Mouse (Mus musculus) right cerebral cortex, postnatal 10 days (tissue): ENCODE measurements around the gene Slc35b4.

Experiments used
- DNase-seq, 2 experiments: peaks; one replicate each; pipeline ENCODE4 v3.0.0; 2021; ENCODE audit warnings: low spot score in 2 of 2

Slc35b4 gene

DNA sequence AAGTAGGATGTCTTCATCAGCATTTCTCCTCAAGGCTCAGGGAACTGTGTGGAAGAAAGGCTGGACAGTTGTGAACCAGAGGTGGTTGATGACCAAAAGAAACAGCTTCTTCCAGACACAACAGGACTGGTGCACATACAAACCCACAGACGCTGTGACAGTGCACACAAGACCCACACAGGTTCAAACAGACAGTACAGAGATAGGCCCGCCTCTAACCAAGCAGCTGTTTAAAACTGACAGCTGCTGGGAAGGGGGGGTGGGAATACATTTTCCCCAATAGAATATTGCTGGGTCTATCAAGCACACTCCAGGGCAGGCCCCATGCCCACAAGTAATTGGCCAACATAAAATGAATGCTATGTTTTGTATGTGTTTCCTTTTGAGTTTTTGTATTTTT, 52.5 kb downstream of the Slc35b4 start:
- DNase-seq, result no peak

DNA sequence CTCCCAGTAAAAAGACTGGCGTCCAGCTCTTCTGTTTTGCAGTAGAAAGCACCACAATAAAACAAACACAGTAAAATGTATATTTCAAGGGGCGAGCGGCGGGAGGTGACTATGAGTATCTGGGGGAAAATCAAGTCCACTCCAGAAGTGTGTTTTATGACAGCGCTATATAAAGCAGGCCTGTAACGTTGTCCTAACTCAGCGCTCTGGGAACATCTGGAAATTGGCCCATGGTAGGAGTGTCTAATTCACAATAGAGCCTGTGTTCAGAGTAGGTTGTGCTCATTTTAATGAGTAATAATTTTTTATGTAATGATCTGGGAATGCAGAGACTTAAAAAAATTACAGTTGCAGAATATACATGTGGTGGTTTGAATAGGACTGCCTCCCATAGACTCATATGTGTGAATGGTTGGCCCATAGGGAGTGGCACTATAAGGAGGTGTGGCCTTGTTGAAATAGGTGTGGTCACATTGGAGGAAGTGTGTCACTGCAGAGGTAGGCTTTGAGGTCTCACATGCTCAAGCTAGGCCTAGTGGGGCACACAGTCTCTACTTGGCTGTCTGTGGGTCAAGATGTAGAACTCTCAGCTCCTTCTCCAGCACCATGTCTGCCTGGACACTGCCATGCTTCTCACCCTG, 60.0 kb downstream of the Slc35b4 start:
- no peak for DNase-seq

GRCm38 (mm10) chr6:34111406-34111805, 65.5 kb downstream of the Slc35b4 start:
- no peak for DNase-seq

- DNase-seq, result no peak
Observed at GRCm38 (mm10) chr6:34110571-34110970, 66.3 kb downstream of the Slc35b4 start.
